14 mouse cellular contexts compared by ENCODE assay signal in the genomic region with DNA sequence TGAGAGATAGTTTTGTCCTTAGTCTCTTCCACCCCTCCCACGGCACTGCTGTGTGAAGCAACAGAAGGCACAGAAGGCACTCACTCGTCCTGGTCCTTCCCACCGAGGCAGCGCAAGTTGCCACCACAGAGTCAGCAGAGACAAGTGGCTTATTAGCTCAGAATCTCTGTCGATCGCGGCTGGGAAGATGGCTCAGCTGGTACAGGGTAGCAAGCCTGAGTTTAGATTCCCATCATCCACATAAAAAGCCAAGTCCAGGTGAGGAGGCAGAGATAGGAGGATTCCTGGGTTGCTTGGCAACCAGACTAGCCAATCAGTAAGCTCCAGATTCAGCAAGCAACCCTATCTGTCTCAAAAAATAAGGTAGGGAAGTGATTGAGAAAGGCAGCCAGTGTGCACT. TPM values are rescaled to one million over a fixed set of nuclear protein-coding genes. Genes with fewer than 3 reads are reported as not detected.
DNase-seq lines count a peak whose midpoint lies in the region; ATAC-seq lines count a peak whose summit lies in the region.
"Had no signal": no experiment of that assay in that cellular context is flagged by ENCODE, and none has a peak within 500 bp of the region (broad histone marks: within the 10 kb centered on the region; RNA-seq: fewer than 3 reads in every experiment).

No protein-coding gene starts in this region.

- no peak overlapping the region for H3K4me3 ChIP-seq in forebrain, embryonic 16.5 days (replicated peaks; ENCODE audit: low read length)
- no peak overlapping the region for H3K4me3 ChIP-seq in forebrain, embryonic 11.5 days (ENCODE audit: low read depth, low read length)
- no peak overlapping the region for H3K4me3 ChIP-seq in hindbrain, embryonic 14.5 days (replicated peaks; ENCODE audit: low read length)
- H3K4me3 ChIP-seq in midbrain, embryonic 15.5 days: no peak overlapping the region
- H3K4me3 ChIP-seq: limb, embryonic 15.5 days had no signal

- peak; percentile 61 for ATAC-seq in forebrain, embryonic 16.5 days
- no peak for ATAC-seq in forebrain, embryonic 11.5 days (replicated peaks; ENCODE audit: low FRiP score)
- no peak for ATAC-seq in hindbrain, embryonic 14.5 days (ENCODE audit: low FRiP score)
- peak; percentile 73 for ATAC-seq in midbrain, embryonic 15.5 days (replicated peaks)

- H3K27ac ChIP-seq in forebrain, embryonic 16.5 days (ENCODE audit: low read length): no peak overlapping the region
- H3K27ac ChIP-seq in forebrain, embryonic 11.5 days (ENCODE audit: low read depth, low read length): no peak overlapping the region
- H3K27ac ChIP-seq in hindbrain, embryonic 14.5 days: no peak overlapping the region
- no peak overlapping the region; the same call in 1 of the 2 replicates for H3K27ac ChIP-seq in midbrain, embryonic 15.5 days
- H3K27ac ChIP-seq: limb, embryonic 15.5 days had no signal

- H3K9ac ChIP-seq in forebrain, embryonic 16.5 days (replicated peaks; ENCODE audit: low read depth, low read length): no peak overlapping the region
- no peak overlapping the region for H3K9ac ChIP-seq in forebrain, embryonic 11.5 days (ENCODE audit: low read length)
- H3K9ac ChIP-seq in hindbrain, embryonic 14.5 days: no peak overlapping the region
- H3K9ac ChIP-seq in midbrain, embryonic 15.5 days: no peak overlapping the region
- H3K9ac ChIP-seq: limb, embryonic 15.5 days; lung, embryonic 14.5 days had no signal

- intact Hi-C loops in left cerebral cortex, postnatal 10 days (cut with DNase I): no loop called here

- DNase-seq in forebrain, embryonic 11.5 days (ENCODE audit: low spot score): no peak
- peak; percentile 47 for DNase-seq in left cerebral cortex, adult 11 months (ENCODE audit: low spot score)
- no peak for DNase-seq in left cerebral cortex, postnatal 10 days (ENCODE audit: extremely low spot score in 1 of 2, low spot score in 2 of 2)
- DNase-seq in hindbrain, embryonic 14.5 days (ENCODE audit: low spot score): peak; percentile 38
- DNase-seq in T-cell, adult 2 months (ENCODE audit: low spot score): no peak
- DNase-seq in gastrocnemius, postnatal 4 days (ENCODE audit: low spot score in 2 of 2): no peak
- DNase-seq: adrenal gland, postnatal 14 days; gastrocnemius, postnatal 14 days; kidney, postnatal 25 days; lung, embryonic 14.5 days; thymus, postnatal 14 days had no signal

- 83% methylated on average over 7 of the region's 7 CpGs for WGBS in forebrain, embryonic 16.5 days
- WGBS in forebrain, embryonic 11.5 days: 93% methylated on average over 7 of the region's 7 CpGs
- WGBS in hindbrain, embryonic 14.5 days: 78% methylated on average over 7 of the region's 7 CpGs
- 81% methylated on average over 7 of the region's 7 CpGs for WGBS in midbrain, embryonic 15.5 days

- no peak overlapping the region for H3K4me2 ChIP-seq in forebrain, embryonic 16.5 days (ENCODE audit: low read length)
- no peak overlapping the region for H3K4me2 ChIP-seq in forebrain, embryonic 11.5 days (ENCODE audit: low read depth, low read length, severe bottlenecking)
- H3K4me2 ChIP-seq in hindbrain, embryonic 14.5 days (replicated peaks): no peak overlapping the region
- no peak overlapping the region for H3K4me2 ChIP-seq in midbrain, embryonic 15.5 days
- H3K4me2 ChIP-seq: limb, embryonic 15.5 days; lung, embryonic 14.5 days had no signal

- H3K27me3 ChIP-seq in forebrain, embryonic 16.5 days (replicated peaks; ENCODE audit: control insufficient read depth, insufficient read depth, low read length): no peaks in the 10 kb centered on the region
- H3K27me3 ChIP-seq in forebrain, embryonic 11.5 days (ENCODE audit: control insufficient read depth, insufficient read depth, low read length): no peaks in the 10 kb centered on the region
- no peaks in the 10 kb centered on the region for H3K27me3 ChIP-seq in hindbrain, embryonic 14.5 days (ENCODE audit: control insufficient read depth, insufficient read depth, low read length)
- no peaks in the 10 kb centered on the region for H3K27me3 ChIP-seq in midbrain, embryonic 15.5 days (replicated peaks)
- H3K27me3 ChIP-seq: limb, embryonic 15.5 days had no signal

- no peaks in the 10 kb centered on the region for H3K4me1 ChIP-seq in forebrain, embryonic 16.5 days (replicated peaks; ENCODE audit: control insufficient read depth, insufficient read depth, low read length)
- H3K4me1 ChIP-seq in forebrain, embryonic 11.5 days (replicated peaks; ENCODE audit: control insufficient read depth, insufficient read depth, low read length): no peaks in the 10 kb centered on the region
- no peaks in the 10 kb centered on the region for H3K4me1 ChIP-seq in hindbrain, embryonic 14.5 days (replicated peaks; ENCODE audit: control insufficient read depth, insufficient read depth, low read length)
- peaks cover 3% of the 10 kb centered on the region; the same call in 1 of the 2 replicates for H3K4me1 ChIP-seq in midbrain, embryonic 15.5 days
- H3K4me1 ChIP-seq: limb, embryonic 15.5 days had no signal

- H3K9me3 ChIP-seq in forebrain, embryonic 16.5 days (ENCODE audit: control insufficient read depth, low read length): no peaks in the 10 kb centered on the region
- H3K9me3 ChIP-seq in forebrain, embryonic 11.5 days (ENCODE audit: control insufficient read depth, low read length): no peaks in the 10 kb centered on the region
- no peaks in the 10 kb centered on the region for H3K9me3 ChIP-seq in hindbrain, embryonic 14.5 days (ENCODE audit: control insufficient read depth, low read length)
- no peaks in the 10 kb centered on the region for H3K9me3 ChIP-seq in midbrain, embryonic 15.5 days
- H3K9me3 ChIP-seq: limb, embryonic 15.5 days had no signal

- H3K36me3 ChIP-seq in forebrain, embryonic 16.5 days (ENCODE audit: control insufficient read depth, insufficient read depth): no peaks in the 10 kb centered on the region
- H3K36me3 ChIP-seq in forebrain, embryonic 11.5 days (ENCODE audit: control insufficient read depth, insufficient read depth, low read length): no peaks in the 10 kb centered on the region
- no peaks in the 10 kb centered on the region for H3K36me3 ChIP-seq in hindbrain, embryonic 14.5 days (replicated peaks; ENCODE audit: control insufficient read depth, insufficient read depth)
- H3K36me3 ChIP-seq in midbrain, embryonic 15.5 days (replicated peaks): no peaks in the 10 kb centered on the region
- H3K36me3 ChIP-seq: limb, embryonic 15.5 days had no signal

RNA-seq across cellular contexts. Expression of a gene that starts 55.0 kb away (rescaled TPM):
- polyA plus RNA-seq in forebrain, embryonic 16.5 days (2015; fragmentation: Nextera tagmentation; extraction: Ambion mirVana): 479 and 536 TPM in 2 replicates
- polyA plus RNA-seq in forebrain, embryonic 11.5 days (2014; fragmentation: Nextera tagmentation; extraction: Ambion mirVana): 410 and 472 TPM in 2 replicates
- total RNA-seq in left cerebral cortex, postnatal 10 days (2021): 100 to 1,000 TPM; 246 TPM
- polyA plus RNA-seq in hindbrain, embryonic 14.5 days (2014; fragmentation: Nextera tagmentation; extraction: Ambion mirVana): 424 and 425 TPM in 2 replicates
- 414 TPM in 2 replicates for polyA plus RNA-seq in midbrain, embryonic 15.5 days (2015; fragmentation: Nextera tagmentation; extraction: Ambion mirVana)
- 100 to 1,000 TPM; 206 to 237 TPM for total RNA-seq in gastrocnemius, postnatal 4 days (2021)

Comparison
In these comparisons a context has a peak if more than half of its experiments do, and no peak if none do; other contexts are left out.
1. ATAC-seq: peak in forebrain, embryonic 16.5 days (single experiment) and midbrain, embryonic 15.5 days (single experiment); none in forebrain, embryonic 11.5 days (single experiment) and hindbrain, embryonic 14.5 days (single experiment).
2. DNase-seq: peak in left cerebral cortex, adult 11 months (single experiment) and hindbrain, embryonic 14.5 days (single experiment); none in forebrain, embryonic 11.5 days (single experiment), left cerebral cortex, postnatal 10 days (0 of 2), T-cell, adult 2 months (single experiment) and gastrocnemius, postnatal 4 days (0 of 2).